Mouse (Mus musculus) ES-Bruce4 (cell line): ENCODE data around the gene St6gal1. TPM values are rescaled to one million over a fixed set of nuclear protein-coding genes. Genes with fewer than 3 reads are reported as not detected.

Experiments used
- H3K27ac ChIP-seq: 2 replicates; pipeline ENCODE4 v1.5.1; 2012; ENCODE audit warnings: low read length, inconsistent platforms; ENCODE audit not compliant: insufficient read depth
- H3K27me3 ChIP-seq: 2 replicates; pipeline ENCODE4 v1.6.1; 2012; ENCODE audit warnings: mild to moderate bottlenecking, low read length, inconsistent platforms; ENCODE audit not compliant: control insufficient read depth, poor library complexity, insufficient read depth, severe bottlenecking
- H3K36me3 ChIP-seq: 2 replicates; pipeline ENCODE4 v1.6.1; 2012; ENCODE audit warnings: inconsistent platforms, mild to moderate bottlenecking, low read length, moderate library complexity; ENCODE audit not compliant: control insufficient read depth, poor library complexity, insufficient read depth, severe bottlenecking
- H3K4me1 ChIP-seq: one replicate; pipeline ENCODE4 v1.8.1; 2011; ENCODE audit warnings: low read length; ENCODE audit not compliant: control insufficient read depth, insufficient read depth
- H3K4me3 ChIP-seq: 2 replicates; pipeline ENCODE4 v1.5.1; 2011; ENCODE audit warnings: low read depth, mild to moderate bottlenecking, low read length
- H3K9ac ChIP-seq: 2 replicates; pipeline ENCODE4 v1.6.1; 2012; ENCODE audit warnings: low read depth, mild to moderate bottlenecking, inconsistent platforms; ENCODE audit not compliant: poor library complexity, severe bottlenecking
- H3K9me3 ChIP-seq: replicated peaks from 2 replicates; pipeline ENCODE4 v1.6.1; 2012; ENCODE audit warnings: mild to moderate bottlenecking, low read length, inconsistent platforms; ENCODE audit not compliant: control insufficient read depth, poor library complexity, insufficient read depth, severe bottlenecking
- CTCF ChIP-seq: IDR thresholded peaks from one replicate; pipeline ENCODE4 v1.8.1; 2011; ENCODE audit warnings: low read depth, low read length
- EP300 ChIP-seq: IDR thresholded peaks from 2 replicates; pipeline ENCODE4 v1.6.1; 2011; ENCODE audit warnings: low read depth, low read length; ENCODE audit not compliant: insufficient read depth
- POLR2A ChIP-seq: IDR thresholded peaks from one replicate; pipeline ENCODE4 v1.8.1; 2011; ENCODE audit warnings: low read length; ENCODE audit not compliant: insufficient read depth
- polyA plus RNA-seq: library from polyadenylated mRNA; stranded (reverse); fragments of >200 nt; gene quantifications from 2 replicates; pipeline ENCODE4 v1.2.4, GENCODE M21; 2011; ENCODE audit warnings: low read depth; ENCODE audit not compliant: missing spikeins, insufficient read depth, insufficient read length

Gene St6gal1
- polyA plus RNA-seq, 1 experiment = 14.0 TPM

DNA sequence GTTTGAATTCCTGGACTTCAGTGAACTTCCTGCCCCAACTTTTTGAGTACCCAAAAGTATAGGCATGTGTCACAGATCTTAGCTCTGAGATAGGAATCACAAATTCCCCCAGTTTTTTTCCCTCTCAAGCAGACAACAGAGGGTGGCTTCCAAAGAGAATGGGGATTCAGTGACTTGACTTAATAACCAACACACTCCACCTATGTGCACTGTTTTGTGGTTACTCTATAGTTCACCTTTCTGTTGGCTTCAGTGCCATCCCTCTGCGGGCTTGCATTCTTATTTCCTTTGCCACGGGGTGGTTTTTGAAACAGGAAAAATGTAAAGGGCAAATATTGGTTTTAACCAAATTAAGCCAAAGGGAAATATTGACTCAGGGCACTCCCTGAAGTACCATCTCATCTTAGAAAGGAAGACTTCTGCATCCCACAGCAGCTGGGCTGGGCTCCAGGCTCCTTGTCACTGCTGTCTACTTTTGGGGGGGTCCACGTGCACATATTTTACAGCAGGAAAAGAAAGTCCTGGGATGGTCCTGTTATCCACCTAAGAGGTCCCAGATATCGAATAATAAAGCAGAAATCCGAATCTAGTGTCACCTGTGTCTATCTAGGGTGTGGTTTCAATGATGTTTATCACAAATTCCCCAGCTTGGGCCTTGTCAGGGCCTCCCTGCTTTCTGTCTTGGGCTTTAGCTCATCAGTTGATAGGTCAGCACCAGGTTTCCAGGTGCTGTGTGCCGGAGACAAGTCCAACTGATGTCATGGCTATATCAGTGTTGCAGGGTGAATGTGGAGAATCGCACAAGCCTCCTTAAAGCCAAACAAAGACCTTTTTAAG is 75.6 kb downstream of the St6gal1 start:
- TF ChIP-seq CTCF (no peak), POLR2A (no peak), EP300 (no peak)
- Histone ChIP-seq H3K9me3 (no peaks in the 10 kb centered on the region), H3K4me1 (no peaks in the 10 kb centered on the region), H3K36me3 (no peaks in the 10 kb centered on the region), H3K27me3 (no peaks in the 10 kb centered on the region), H3K4me3 (no peak overlapping the region), H3K9ac (no peak overlapping the region), H3K27ac (no peak overlapping the region)

GRCm38 (mm10) chr16:23301762-23302161 is 77.2 kb downstream of the St6gal1 start:
- Histone ChIP-seq H3K4me3 (no peak overlapping the region), H3K36me3 (no peaks in the 10 kb centered on the region), H3K4me1 (no peaks in the 10 kb centered on the region), H3K27me3 (no peaks in the 10 kb centered on the region), H3K9ac (no peak overlapping the region), H3K9me3 (no peaks in the 10 kb centered on the region), H3K27ac (no peak overlapping the region)
- TF ChIP-seq POLR2A (no peak), EP300 (no peak), CTCF (no peak)

GRCm38 (mm10) chr16:23305830-23306623 is 81.5 kb downstream of the St6gal1 start:
- no peaks in the 10 kb centered on the region for H3K9me3 ChIP-seq
- H3K36me3 ChIP-seq = no peaks in the 10 kb centered on the region
- no peak overlapping the region for H3K4me3 ChIP-seq
- no peaks in the 10 kb centered on the region for H3K27me3 ChIP-seq
- TF ChIP-seq CTCF (no peak), EP300 (no peak), POLR2A (no peak)
- H3K4me1 ChIP-seq = no peaks in the 10 kb centered on the region
- H3K9ac ChIP-seq = no peak overlapping the region
- H3K27ac ChIP-seq = no peak overlapping the region

- Histone ChIP-seq H3K27ac (no peak overlapping the region), H3K9ac (no peak overlapping the region), H3K4me1 (no peaks in the 10 kb centered on the region), H3K27me3 (no peaks in the 10 kb centered on the region), H3K4me3 (no peak overlapping the region), H3K36me3 (no peaks in the 10 kb centered on the region), H3K9me3 (no peaks in the 10 kb centered on the region)
- TF ChIP-seq POLR2A (no peak), EP300 (no peak), CTCF (no peak)
These were observed 82.8 kb downstream of the St6gal1 start for GRCm38 (mm10) chr16:23307142-23307968.

GRCm38 (mm10) chr16:23308012-23308554 is 83.5 kb downstream of the St6gal1 start:
- no peak overlapping the region for H3K27ac ChIP-seq
- no peak overlapping the region for H3K4me3 ChIP-seq
- no peak for TF ChIP-seq POLR2A
- TF ChIP-seq EP300 = no peak
- TF ChIP-seq CTCF = no peak
- H3K9ac ChIP-seq = no peak overlapping the region
- H3K27me3 ChIP-seq = no peaks in the 10 kb centered on the region
- H3K36me3 ChIP-seq = no peaks in the 10 kb centered on the region
- no peaks in the 10 kb centered on the region for H3K9me3 ChIP-seq
- no peaks in the 10 kb centered on the region for H3K4me1 ChIP-seq
